Mouse (Mus musculus) spleen, embryonic (tissue): ENCODE results near the gene Arf5.

Experiments
- CTCF ChIA-PET: fragments of 350-600 bp; sonication (Branson Sonifier 250); formaldehyde crosslinking; loops from one replicate; lab custom pipeline; 2022; lab: Charles Lee

Gene Arf5

GRCm38 (mm10) chr6:28427096-28427839 lies 3.9 kb downstream of the Arf5 start, which contains the start of gene Fscn3:
Gene Fscn3 (plus strand): TSS chr6:28427789.
- CTCF ChIA-PET: no interaction called here

- CTCF ChIA-PET: no interaction called here
Observed at GRCm38 (mm10) chr6:28428290-28428689, 4.9 kb downstream of the Arf5 start, which contains the start of gene Gcc1. Gene Gcc1 (minus strand): TSS chr6:28428390.

GRCm38 (mm10) chr6:28429870-28430269 lies 6.5 kb downstream of the Arf5 start:
- CTCF ChIA-PET: no interaction called here

- CTCF ChIA-PET: no interaction called here
Observed at GRCm38 (mm10) chr6:28430795-28431537, 7.6 kb downstream of the Arf5 start.

- CTCF ChIA-PET: no interaction called here
Observed at GRCm38 (mm10) chr6:28431538-28431855, 8.1 kb downstream of the Arf5 start.

GRCm38 (mm10) chr6:28447937-28448336 lies 24.6 kb downstream of the Arf5 start:
- CTCF ChIA-PET: no interaction called here

- CTCF ChIA-PET: no interaction called here
Observed at GRCm38 (mm10) chr6:28449253-28449652, 25.9 kb downstream of the Arf5 start, which contains the start of gene Pax4. Gene Pax4 (minus strand): TSS chr6:28449353.

GRCm38 (mm10) chr6:28450481-28450880 lies 27.1 kb downstream of the Arf5 start:
- CTCF ChIA-PET: no interaction called here

GRCm38 (mm10) chr6:28450977-28451376 lies 27.6 kb downstream of the Arf5 start:
- CTCF ChIA-PET: no interaction called here

- CTCF ChIA-PET: no interaction called here
Observed at GRCm38 (mm10) chr6:28459221-28459668, 35.9 kb downstream of the Arf5 start.

- CTCF ChIA-PET: interaction anchor here (1.6 kb wide), 1 partner anchor 39 kb away, joined by 6 read pairs; no protein-coding TSS in a partner anchor
Observed at GRCm38 (mm10) chr6:28460534-28460933, 37.2 kb downstream of the Arf5 start.

- CTCF ChIA-PET: no interaction called here
Observed at GRCm38 (mm10) chr6:28464630-28465029, 41.3 kb downstream of the Arf5 start.

- CTCF ChIA-PET: no interaction called here
Observed at GRCm38 (mm10) chr6:28470017-28470602, 46.8 kb downstream of the Arf5 start.

- CTCF ChIA-PET: no interaction called here
Observed at GRCm38 (mm10) chr6:28470621-28471020, 47.3 kb downstream of the Arf5 start.

- CTCF ChIA-PET: no interaction called here
Observed at GRCm38 (mm10) chr6:28471284-28472035, 48.1 kb downstream of the Arf5 start.

GRCm38 (mm10) chr6:28474211-28474610 lies 50.9 kb downstream of the Arf5 start:
- CTCF ChIA-PET: no interaction called here

GRCm38 (mm10) chr6:28474839-28475238 lies 51.5 kb downstream of the Arf5 start, which contains the start of gene Snd1:
Gene Snd1 (plus strand): TSS chr6:28475139.
- CTCF ChIA-PET: interaction anchor here (0.5 to 0.6 kb wide), 2 partner anchors 10 to 797 kb away, joined by 3 to 4 read pairs; no protein-coding TSS in a partner anchor
